Mouse (Mus musculus) heart, postnatal 4 days (tissue): ENCODE measurements around the gene Nlrp3. TPM values are rescaled to one million over a fixed set of nuclear protein-coding genes. Genes with fewer than 3 reads are reported as not detected.
"Not testable (repeated sequence)": the region's sequence is repeated elsewhere in the genome, so short reads cannot be mapped to it uniquely, and the experiment has no call there.

Source experiments
- DNase-seq: peaks from one replicate; pipeline ENCODE4 v3.0.0; 2021
- total RNA-seq, 2 experiments: library from RNA; stranded (reverse); gene quantifications; 2 replicates each; pipeline ENCODE4 v1.2.3; 2021

The Nlrp3 gene
- total RNA-seq, 2 experiments from 2014 or later: 0.18 to 0.31 TPM

DNA sequence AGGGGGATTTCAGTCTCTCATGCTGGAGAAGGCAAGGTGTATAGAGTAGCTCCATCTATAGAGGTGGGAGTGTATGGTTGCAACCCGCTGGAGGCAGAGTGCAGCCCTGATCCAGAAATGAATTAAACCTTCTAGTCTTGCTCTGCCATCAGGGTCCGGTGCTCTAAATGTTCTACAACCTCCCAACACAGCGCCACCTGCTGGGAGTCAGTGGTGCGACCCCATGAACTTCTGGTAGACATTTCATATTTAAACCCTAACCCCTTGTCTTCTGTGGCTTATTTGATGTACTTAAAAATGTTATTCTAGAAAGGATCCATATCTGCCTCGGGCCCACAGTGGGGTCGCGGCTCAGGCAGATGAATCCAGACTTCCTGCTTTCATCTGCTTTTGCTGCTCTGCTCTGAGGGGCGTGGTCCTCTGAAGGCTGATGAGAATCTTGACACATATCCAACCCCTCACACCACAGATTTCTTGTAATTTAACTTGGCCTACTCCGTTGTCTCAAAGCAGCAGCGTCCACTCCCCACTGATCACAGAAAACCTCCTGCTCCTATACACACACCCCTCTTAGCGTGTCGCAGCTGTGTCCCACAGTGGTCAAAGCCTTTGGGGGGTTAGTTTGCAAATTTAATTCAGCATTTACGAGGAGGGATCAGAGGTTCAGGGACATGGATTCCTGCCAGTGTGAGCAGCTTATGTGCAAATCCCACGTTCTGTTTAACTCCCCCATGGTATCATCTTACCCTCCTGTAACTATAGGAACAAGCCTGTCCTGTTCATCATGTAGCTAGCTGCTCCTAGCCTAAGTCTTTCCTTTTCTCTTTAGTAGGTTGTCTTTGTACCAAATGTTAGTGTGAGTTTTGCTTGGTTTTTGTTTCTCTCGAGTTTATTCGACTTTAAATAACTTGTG, 3.9 kb upstream of the Nlrp3 start:
- peak; percentile 39 for DNase-seq

DNA sequence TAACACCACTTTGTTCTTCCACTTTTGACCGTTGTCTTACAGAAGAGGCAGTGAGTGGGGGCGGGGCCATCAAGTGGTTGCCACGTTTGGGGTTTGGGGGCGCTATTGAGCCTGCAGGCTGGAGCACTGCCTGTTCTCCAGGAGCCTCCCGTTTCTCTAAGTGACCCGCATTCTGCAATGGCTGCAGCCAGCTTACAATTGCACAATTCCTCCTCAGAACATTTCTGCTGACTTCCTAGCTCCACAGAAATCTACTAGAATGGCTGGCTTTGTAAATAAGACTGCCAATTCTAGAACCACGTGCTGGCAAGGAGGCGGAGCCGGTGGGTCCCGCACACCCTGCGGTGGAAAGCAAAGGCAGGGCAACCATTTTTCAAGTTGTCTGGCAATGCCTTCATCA, 3.0 kb upstream of the Nlrp3 start:
- DNase-seq: peak; percentile 53

DNA sequence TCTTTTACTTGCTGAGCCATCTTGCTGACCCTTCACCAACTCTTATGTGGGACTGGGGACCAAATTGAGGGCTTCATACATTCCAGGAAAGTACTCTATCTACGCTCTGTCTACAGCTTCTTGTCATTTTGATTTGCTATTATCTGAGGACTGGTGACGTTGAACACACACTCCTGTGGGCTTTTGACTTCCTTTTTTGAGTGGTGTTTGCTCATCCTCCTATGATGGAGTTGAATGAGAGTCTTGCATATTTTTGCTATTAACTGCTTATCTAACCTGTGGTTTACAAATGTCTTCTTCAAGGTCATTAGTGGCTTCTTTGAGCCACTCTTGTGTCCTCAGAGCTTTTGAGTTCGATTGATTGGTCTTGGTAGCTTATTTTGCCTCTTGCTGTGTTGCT, 1.2 kb upstream of the Nlrp3 start:
- no peak for DNase-seq

DNA sequence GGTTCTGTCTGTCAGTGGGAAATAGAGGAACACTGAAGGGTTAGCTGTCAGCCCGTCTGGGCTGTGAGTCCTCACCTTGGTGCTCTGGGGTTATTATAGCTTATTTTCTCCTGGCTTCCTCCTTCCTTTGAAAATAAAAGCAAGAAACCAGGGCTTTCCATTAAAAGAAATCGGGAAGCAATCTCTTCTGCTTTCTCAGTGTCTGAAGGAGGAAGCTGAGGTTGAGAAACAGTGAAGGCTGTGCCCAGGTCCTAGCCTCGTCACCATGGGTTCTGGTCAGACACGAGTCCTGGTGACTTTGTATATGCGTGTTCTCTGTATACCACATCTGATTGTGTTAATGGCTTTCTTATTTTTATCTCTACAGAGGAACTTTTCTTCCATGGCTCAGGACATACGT, 1.1 kb downstream of the Nlrp3 start:
- DNase-seq: no peak

DNA sequence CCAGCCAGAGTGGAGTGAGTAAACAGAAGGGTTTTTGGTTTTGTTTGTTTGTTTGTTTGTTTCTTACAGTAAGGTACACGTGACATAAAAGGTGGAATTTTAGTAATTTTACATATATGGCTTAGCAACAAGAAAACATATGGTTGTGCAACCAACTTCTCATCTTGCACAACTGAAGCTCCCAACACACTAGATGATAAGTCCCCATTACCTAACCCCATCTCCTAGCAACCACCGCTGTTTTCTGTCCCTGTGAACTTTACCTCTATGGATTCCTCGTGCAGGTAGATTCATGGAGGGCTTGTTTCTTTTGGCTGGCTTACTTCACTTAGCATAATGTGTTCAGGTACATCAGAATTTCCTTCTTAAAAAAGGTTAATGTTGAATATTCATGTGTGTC, 2.0 kb downstream of the Nlrp3 start:
- DNase-seq: no peak

DNA sequence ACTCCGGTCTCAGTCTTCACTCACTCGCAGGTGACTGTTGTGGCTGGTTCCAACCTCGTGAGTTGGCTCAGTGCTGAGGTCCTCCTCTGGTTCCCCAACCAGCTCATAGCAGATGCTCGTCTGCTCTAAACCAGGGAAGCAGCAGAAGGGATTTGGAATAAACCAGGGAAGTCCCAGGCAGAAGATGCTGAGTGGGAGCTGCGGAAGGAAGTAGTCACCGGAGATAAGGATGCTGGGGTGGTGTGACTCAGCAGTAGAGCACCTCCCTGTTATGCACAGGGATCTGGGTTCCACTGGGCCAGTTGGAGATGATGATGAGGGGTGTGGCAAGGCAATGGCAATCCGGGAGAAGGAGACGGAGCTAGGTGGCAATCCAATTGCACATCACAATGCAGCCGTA, 2.6 kb downstream of the Nlrp3 start:
- no peak for DNase-seq

DNA sequence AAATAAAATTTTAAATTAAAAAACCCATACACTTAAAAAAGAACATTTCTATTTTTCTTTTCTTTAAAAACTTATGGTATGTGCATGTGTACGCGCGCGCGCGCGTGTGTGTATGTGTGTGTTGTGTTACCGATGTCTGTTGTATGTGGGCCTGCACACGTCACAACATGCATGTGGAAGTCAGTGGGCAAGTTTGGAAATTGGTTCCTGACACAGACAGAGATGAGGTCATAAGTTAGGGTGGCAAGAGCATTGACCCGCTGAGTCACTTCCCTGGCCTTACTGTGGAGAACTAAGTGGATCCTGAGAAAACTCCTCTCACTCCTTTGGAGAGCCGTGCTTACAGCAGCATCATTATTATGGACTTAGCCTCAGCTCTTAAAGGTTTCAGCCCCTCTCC, 12.8 kb downstream of the Nlrp3 start:
- no peak for DNase-seq

DNA sequence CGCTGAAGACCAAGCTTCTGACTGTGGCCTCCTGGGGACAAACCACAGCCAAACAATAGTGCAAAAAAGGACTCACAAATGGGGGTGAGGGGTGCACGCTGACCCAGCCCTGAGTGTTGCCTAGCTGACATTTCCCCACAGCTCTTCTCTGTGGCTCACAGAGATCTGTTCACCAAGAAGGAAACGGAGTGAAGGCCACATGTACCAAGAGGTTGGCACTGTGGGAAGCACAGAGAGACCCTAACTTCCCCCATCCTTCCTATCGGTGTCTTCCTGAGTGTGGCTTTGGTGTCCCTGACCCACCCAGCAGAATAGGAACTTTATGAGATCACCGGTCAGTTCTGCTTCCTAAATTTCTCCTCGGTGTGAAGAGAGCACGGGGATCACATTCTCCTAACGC, 13.2 kb downstream of the Nlrp3 start:
- no peak for DNase-seq

DNA sequence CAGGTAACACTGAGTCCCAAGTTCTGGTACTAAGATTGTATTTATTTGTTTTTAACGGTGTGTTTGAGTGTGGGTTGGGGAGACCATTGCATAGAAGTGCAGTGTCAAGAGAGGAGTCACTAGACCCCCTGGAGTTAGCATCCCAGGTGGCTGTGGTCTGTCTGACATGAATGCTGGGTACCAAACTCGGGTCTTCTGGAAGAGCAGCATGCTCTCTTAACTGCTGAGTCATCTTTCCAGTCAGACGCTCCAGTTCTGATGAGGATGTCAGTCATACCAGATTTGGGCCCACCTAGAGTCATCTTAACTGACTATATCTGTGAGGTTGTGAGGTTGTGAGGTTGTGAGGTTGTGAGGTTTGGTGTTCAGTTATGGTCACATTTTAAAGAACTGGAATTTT, 19.5 kb downstream of the Nlrp3 start:
- no peak for DNase-seq

DNA sequence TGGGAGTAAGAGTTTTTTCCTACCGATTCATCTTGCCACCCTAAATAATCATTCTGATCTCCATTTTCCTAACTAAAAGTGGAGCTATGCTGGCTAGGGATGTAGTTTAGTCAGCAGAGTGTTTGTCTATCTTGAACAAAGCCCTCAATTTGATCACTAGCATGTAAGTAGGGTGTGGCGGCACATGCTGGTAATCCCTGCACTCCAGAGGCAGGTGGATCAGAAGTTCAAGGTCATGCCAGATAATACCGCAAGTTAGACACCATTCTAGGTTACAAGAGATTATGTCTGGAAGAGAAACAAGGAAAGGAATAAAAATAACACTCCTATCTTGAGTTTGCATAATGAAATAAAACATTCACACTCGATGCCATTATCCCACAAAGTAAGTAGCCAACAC, 21.0 kb downstream of the Nlrp3 start:
- no peak for DNase-seq

DNA sequence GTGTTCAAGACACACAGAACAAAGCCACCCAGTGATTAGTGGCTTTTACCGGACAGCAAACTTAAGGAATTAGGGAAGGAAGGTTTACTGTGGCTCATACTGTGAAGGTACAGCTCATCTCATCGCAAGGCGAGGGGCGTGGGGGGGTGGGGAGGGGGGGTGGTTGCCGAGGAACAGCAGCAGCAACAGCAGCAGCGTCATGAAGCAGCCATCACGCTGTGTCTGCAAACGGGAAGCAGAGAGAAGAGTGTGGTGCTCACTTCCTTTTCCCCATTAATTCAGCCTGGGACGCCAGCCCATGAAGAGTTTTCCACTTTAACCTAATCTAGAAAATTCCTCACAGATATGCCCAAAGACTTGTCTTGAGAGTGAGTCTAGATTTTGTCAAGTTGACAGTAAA, 21.5 kb downstream of the Nlrp3 start:
- no peak for DNase-seq

DNA sequence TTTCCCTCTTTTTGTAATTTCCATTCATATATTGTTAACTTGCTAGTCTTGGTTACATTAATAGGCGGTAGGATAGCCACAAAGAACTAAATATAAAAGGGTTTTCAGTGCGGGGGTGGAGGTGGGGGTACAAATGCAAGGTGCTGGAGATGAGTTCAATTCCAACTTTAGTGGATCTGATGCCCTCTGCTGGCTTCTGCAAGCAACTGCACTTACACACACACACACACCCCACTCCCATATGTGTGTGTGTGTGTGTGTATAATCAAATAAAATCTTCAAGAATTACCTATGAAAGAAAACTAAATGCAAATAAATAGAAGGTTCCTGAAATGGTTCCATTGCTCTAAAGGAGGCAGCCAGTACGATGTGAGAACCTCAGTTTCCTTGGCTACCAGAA, 27.9 kb downstream of the Nlrp3 start:
- peak; percentile 15 for DNase-seq

DNA sequence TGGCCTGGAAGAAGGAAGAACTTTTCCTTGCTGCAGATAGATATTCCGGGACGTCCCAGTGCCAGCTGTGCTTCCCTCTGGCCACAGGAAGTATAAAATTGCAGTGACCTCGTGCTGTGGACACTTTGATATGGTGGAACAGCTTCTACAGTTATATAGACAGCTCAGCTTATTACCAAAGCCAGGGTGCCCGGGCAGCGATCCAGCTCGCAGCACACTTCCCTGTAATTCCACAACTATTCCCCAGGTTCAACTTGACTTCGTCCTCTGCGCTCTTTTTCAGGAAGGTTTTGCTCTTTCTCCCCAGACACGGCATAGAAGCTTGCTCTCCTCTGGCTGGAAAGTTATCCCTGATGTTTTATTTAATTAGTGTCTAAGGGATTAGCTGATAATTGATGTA, 34.4 kb downstream of the Nlrp3 start:
- peak; percentile 22 for DNase-seq

DNA sequence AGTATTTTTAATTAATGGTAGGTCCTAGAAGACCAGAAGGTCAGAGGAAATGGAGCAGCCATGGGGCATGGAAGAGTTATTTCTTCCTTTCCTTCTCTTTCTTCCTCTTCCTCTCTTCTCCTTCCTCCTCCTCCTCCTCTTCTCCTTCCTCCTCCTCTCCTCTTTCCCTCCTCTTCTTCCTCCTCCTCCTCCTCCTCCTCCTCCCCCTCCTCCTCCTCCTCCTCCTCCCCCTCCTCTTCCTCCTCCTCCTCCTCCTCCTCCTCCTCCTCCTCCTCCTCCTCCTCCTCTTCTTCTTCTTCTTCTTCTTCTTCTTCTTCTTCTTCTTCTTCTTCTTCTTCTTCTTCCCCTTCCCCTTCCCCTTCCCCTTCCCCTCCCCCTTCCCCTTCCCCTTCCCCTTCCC, 34.8 kb downstream of the Nlrp3 start, which contains the start of gene Olfr222:
Gene Olfr222 (minus strand): TSS at position 101 of the 400 bp plus-strand sequence.
- DNase-seq: not testable (repeated sequence)

DNA sequence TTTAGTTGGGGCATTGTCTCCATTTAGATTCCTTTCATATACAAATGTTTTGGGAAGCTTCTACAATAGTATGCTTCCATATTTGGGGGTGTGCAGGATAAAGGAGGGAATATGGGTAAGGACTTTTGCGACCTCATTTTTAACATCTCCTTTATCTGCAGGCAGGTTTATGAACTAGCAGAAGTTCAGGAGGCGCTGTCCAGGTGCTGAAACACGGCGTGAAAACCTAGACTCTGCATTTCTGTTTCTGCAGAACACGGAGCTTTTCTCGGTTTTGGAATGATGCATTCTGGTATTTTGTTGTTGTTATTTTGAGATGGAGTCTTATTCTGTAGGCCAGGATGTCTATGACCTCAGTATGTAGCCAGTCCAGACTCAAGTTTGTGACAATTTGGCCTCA, 43.2 kb downstream of the Nlrp3 start:
- DNase-seq: peak; percentile 49

DNA sequence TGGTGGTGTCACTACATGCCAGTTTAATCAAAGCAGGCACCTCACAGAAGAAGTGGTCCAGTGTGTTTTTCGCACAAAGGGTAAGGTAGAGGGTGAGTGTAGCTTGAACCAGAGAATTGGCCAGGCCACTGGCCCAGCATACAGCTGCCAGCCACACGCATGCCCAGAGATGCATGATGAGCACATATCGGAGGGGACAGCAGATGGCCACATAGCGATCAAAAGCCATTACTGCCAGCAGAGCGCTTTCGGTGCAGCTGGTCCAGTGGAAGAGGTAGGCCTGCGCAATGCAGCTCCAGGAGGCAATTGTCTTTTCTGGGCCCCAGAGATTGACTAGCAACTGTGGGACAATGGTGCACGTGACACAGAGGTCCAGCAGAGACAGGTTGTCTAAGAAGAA, 48.1 kb downstream of the Nlrp3 start:
- DNase-seq: no peak

DNA sequence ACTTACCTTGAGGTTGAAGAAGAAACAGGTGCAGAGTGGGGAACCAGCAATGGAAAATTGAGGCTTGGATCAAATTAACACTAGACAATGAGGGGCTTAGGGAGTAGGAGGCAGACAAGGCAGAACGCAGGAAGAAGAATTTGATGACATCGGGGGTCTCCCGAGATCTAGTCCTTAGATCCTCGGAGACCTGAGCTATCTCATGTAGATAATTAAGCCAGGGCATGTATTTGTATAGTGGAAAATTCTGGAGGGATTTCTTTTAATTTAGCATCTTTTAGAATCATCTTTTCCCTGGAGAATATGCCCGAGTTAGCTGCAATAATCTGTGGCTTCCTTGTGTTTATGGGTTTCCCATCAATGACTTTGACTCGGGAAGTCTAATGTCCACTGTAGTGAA, 51.8 kb downstream of the Nlrp3 start, which contains the start of gene Olfr223:
Gene Olfr223 (minus strand): TSS at position 101 of the 400 bp plus-strand sequence.
- no peak for DNase-seq

DNA sequence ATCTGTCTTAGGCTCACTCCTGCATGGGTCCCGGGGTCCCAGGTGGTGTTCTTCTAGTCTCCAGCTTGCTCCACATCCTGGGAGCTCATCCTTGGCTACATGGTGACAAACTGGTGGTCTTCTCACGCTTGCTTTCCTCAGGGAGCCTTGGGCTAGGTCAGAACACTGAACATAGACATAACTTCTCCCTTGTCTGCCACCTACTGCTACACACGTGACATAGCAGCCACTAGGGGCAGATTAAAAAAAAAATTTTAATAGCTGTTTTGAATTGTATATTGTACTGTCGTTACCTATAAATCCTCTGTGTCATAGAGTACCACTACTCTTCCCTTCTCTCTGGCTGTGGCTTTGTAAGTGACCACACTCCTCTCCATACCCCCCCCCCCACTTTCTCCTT, 54.7 kb downstream of the Nlrp3 start:
- no peak for DNase-seq

DNA sequence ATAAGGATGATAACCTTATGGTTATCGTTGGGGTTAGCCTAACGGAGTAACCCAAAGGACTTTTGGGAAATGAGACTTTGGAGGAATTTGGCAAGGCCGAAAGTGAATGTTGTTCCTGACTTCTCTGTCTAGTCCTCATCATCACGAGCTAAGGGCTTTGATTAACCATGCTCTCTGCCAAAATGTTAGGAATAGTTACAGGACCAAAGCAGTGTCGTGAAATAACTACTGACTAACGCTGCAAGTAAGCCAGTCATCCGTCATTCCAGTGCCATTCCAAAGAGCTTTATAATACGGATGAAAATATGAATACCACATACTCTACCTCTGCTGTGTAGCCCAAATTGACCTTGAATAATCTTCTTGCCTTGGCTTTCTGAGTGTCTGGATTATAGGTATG, 55.6 kb downstream of the Nlrp3 start:
- DNase-seq: no peak

DNA sequence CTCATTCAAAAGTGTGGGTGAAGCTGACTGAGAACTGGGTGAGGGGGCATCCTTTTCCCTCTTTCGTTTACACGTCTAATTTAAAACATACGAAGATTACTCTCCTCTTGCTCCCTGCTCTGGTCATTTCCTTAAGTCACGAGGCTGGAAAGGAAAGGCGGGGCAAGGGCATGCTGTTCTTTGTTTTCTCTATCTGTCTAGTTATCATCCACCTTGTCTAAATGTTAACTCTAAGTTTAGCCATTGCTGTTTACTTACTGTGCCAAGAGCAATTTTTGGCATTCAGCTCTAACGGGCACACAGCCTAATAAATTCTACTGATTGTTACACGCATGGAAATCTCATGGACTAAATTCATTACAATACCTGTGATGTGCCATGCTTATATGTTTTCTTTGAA, 57.8 kb downstream of the Nlrp3 start:
- peak; percentile 10 for DNase-seq

DNA sequence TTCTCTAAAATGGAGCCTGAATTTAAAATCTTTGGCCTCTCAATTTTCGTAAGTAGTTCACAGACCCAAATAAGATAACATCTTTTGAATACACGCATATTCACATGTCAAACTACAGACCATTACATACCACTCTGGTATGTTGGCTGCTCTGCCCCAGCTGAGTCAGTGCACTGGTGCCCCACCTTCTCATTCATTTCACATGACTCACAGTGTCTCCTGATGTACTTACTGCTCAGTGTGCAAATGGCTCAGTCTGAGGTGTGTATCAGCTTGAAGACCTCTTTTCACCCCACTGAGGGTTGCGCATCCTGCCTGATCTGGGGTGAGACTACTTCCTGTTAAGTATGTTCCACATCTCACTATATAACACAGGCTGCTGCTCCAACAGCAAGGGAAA, 59.5 kb downstream of the Nlrp3 start:
- DNase-seq: no peak

DNA sequence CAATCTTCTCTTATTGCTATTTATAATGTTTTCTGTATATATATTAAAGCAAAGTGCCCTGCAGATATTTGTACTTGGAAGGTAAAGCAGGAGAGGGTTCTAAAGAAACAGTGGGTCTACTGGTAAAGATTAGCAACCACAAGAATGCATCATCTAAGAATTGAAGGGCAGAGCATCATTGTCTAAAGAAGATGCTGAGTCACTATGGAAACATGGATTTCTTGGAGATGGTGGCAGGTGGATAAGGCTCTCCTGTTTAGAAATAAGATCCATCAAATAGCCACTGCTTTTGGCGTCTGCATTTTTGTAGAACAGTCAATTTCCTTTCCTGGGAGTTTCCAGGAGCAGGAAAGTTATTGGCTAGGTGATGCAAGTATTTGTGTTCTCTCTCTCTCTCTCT, 60.9 kb downstream of the Nlrp3 start:
- DNase-seq: no peak

DNA sequence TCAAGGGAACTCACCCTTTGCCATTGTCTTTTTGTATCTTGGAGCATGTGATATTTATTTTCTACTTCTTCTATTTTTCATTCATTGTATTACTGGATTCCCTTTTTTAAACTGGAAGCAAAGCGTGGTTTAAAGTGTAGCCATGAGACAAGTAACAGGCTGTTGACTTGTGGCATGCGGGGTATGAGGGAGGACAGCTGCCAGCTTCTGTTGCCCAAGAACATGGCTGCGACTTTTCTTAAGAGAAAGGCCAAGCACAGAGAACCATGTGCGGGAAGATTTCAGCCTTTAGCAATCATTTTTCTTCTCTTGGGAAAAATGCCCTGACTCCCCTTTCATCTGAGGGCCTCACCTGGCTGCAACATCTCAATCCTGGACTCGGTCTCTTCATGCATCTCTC, 70.3 kb downstream of the Nlrp3 start:
- DNase-seq: no peak

DNA sequence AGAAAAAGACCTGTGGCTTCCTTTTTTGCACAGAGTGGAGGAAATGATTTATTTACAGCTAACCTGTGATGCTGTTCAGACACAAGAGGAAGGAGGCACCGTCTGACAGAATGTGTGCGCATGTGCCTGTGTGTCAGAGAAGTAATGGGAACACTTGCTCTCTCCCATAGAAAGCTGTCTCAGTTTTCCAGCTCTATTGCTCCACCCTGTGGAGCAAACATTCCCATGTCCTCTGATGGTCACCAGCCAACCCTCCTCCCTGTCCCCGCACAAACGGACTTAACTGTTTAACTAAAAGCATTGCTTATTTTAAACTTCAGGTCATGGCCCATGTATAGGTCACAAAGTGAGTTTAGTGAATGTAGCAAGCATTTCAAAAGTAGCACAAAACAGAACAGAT, 72.8 kb downstream of the Nlrp3 start:
- DNase-seq: peak; percentile 62
